Mouse (Mus musculus): ENCODE data around the gene Rbm4b.

The Rbm4b gene

GRCm38 (mm10) chr19:4756193-4756911 lies at the start of gene Rbm4b:
TSS of gene Rbm4b (plus strand) at chr19:4756497.
- peak; percentile 96 for DNase-seq

- no peak for DNase-seq
These were observed 47.5 kb upstream of the Rbm4b start for GRCm38 (mm10) chr19:4708765-4709164.

GRCm38 (mm10) chr19:4711098-4711600 lies 45.1 kb upstream of the Rbm4b start, which contains the start of gene Sptbn2:
TSS of gene Sptbn2 (plus strand) at chr19:4711167.
- no peak for DNase-seq

- DNase-seq: no peak
These were observed 44.6 kb upstream of the Rbm4b start for GRCm38 (mm10) chr19:4711601-4712155.

- no peak for DNase-seq
These were observed 44.0 kb upstream of the Rbm4b start for GRCm38 (mm10) chr19:4712156-4712780.

- DNase-seq: no peak
These were observed 43.3 kb upstream of the Rbm4b start for GRCm38 (mm10) chr19:4712781-4713526.

GRCm38 (mm10) chr19:4713886-4714285 lies 42.4 kb upstream of the Rbm4b start:
- no peak for DNase-seq

- DNase-seq: no peak
These were observed 39.5 kb upstream of the Rbm4b start for GRCm38 (mm10) chr19:4716756-4717155.

GRCm38 (mm10) chr19:4717281-4717680 lies 39.0 kb upstream of the Rbm4b start:
- no peak for DNase-seq

GRCm38 (mm10) chr19:4718716-4719115 lies 37.6 kb upstream of the Rbm4b start:
- no peak for DNase-seq

GRCm38 (mm10) chr19:4719351-4719764 lies 36.9 kb upstream of the Rbm4b start:
- no peak for DNase-seq

- no peak for DNase-seq
These were observed 36.2 kb upstream of the Rbm4b start for GRCm38 (mm10) chr19:4720112-4720511.

GRCm38 (mm10) chr19:4720671-4721244 lies 35.5 kb upstream of the Rbm4b start:
- DNase-seq: peak; percentile 53

- no peak for DNase-seq
These were observed 27.1 kb upstream of the Rbm4b start for GRCm38 (mm10) chr19:4729186-4729585.

GRCm38 (mm10) chr19:4733052-4733451 lies 23.2 kb upstream of the Rbm4b start:
- DNase-seq: no peak

- DNase-seq: no peak
These were observed 18.4 kb upstream of the Rbm4b start for GRCm38 (mm10) chr19:4737866-4738265.

- DNase-seq: no peak
These were observed 17.2 kb upstream of the Rbm4b start for GRCm38 (mm10) chr19:4739053-4739452.

GRCm38 (mm10) chr19:4739762-4740161 lies 16.5 kb upstream of the Rbm4b start:
- DNase-seq: no peak

GRCm38 (mm10) chr19:4741482-4741881 lies 14.8 kb upstream of the Rbm4b start:
- DNase-seq: no peak

GRCm38 (mm10) chr19:4742229-4742628 lies 14.1 kb upstream of the Rbm4b start:
- no peak for DNase-seq

GRCm38 (mm10) chr19:4743524-4743923 lies 12.8 kb upstream of the Rbm4b start:
- DNase-seq: no peak

GRCm38 (mm10) chr19:4744026-4744425 lies 12.3 kb upstream of the Rbm4b start:
- DNase-seq: no peak

- no peak for DNase-seq
These were observed 11.2 kb upstream of the Rbm4b start for GRCm38 (mm10) chr19:4745057-4745456.

Measured in liver (tissue).